Mouse (Mus musculus): ENCODE measurements at regions not wholly inside any gene's neighbourhood (a gene's known extent, or its start where the extent isn't known, plus 50 kb on each side); places are given as distances from the start of the nearest gene placed in this dataset.
"Not testable (repeated sequence)": the region's sequence is repeated elsewhere in the genome, so short reads cannot be mapped to it uniquely, and the experiment has no call there.

GRCm38 (mm10) chr3:133661303-133661702 is 116.4 kb upstream of the Tet2 start:
- DNase-seq (ENCODE audit: low read depth in 1 of 2, low spot score in 2 of 2): no peak

GRCm38 (mm10) chr3:133664914-133665313 is 120.0 kb upstream of the Tet2 start:
- no peak for DNase-seq (ENCODE audit: low read depth in 1 of 2, low spot score in 2 of 2)

- no peak for DNase-seq (ENCODE audit: low read depth in 1 of 2, low spot score in 2 of 2)
Observed at GRCm38 (mm10) chr3:133665425-133666317, 120.7 kb upstream of the Tet2 start.

- no peak for DNase-seq (ENCODE audit: low read depth in 1 of 2, low spot score in 2 of 2)
Observed at GRCm38 (mm10) chr3:133672742-133673447, 128.0 kb upstream of the Tet2 start.

- no peak for DNase-seq (ENCODE audit: low read depth in 1 of 2, low spot score in 2 of 2)
Observed at GRCm38 (mm10) chr3:133677892-133678291, 133.0 kb upstream of the Tet2 start.

- DNase-seq (ENCODE audit: low read depth in 1 of 2, low spot score in 2 of 2): no peak
Observed at GRCm38 (mm10) chr3:133679891-133680290, 135.0 kb upstream of the Tet2 start.

GRCm38 (mm10) chr3:133680343-133680742 is 135.4 kb upstream of the Tet2 start:
- DNase-seq (ENCODE audit: low read depth in 1 of 2, low spot score in 2 of 2): no peak

- no peak for DNase-seq (ENCODE audit: low read depth in 1 of 2, low spot score in 2 of 2)
Observed at GRCm38 (mm10) chr3:133680805-133681204, 135.9 kb upstream of the Tet2 start.

GRCm38 (mm10) chr3:133684196-133684743 is 139.3 kb upstream of the Tet2 start:
- no peak for DNase-seq (ENCODE audit: low read depth in 1 of 2, low spot score in 2 of 2)

GRCm38 (mm10) chr3:133684747-133685146 is 139.8 kb upstream of the Tet2 start:
- no peak for DNase-seq (ENCODE audit: low read depth in 1 of 2, low spot score in 2 of 2)

GRCm38 (mm10) chr3:133685393-133685792 is 140.5 kb upstream of the Tet2 start:
- no peak for DNase-seq (ENCODE audit: low read depth in 1 of 2, low spot score in 2 of 2)

- no peak for DNase-seq (ENCODE audit: low read depth in 1 of 2, low spot score in 2 of 2)
Observed at GRCm38 (mm10) chr3:133694057-133694456, 149.1 kb upstream of the Tet2 start.

- DNase-seq (ENCODE audit: low read depth in 1 of 2, low spot score in 2 of 2): no peak
Observed at GRCm38 (mm10) chr3:133696122-133696521, 151.2 kb upstream of the Tet2 start.

GRCm38 (mm10) chr3:133704849-133705248 is 159.9 kb upstream of the Tet2 start:
- DNase-seq (ENCODE audit: low read depth in 1 of 2, low spot score in 2 of 2): not testable (repeated sequence)

GRCm38 (mm10) chr3:133711518-133711917 is 166.6 kb upstream of the Tet2 start:
- no peak for DNase-seq (ENCODE audit: low read depth in 1 of 2, low spot score in 2 of 2)

- no peak for DNase-seq (ENCODE audit: low read depth in 1 of 2, low spot score in 2 of 2)
Observed at GRCm38 (mm10) chr3:133722550-133723290, 177.8 kb upstream of the Tet2 start.

GRCm38 (mm10) chr3:133726831-133727230 is 181.9 kb upstream of the Tet2 start:
- no peak for DNase-seq (ENCODE audit: low read depth in 1 of 2, low spot score in 2 of 2)

- DNase-seq (ENCODE audit: low read depth in 1 of 2, low spot score in 2 of 2): no peak
Observed at GRCm38 (mm10) chr3:133735603-133736002, 190.7 kb upstream of the Tet2 start.

GRCm38 (mm10) chr3:133738936-133739335 is 194.0 kb upstream of the Tet2 start:
- DNase-seq (ENCODE audit: low read depth in 1 of 2, low spot score in 2 of 2): no peak

GRCm38 (mm10) chr3:133744552-133745118 is 199.7 kb upstream of the Tet2 start:
- DNase-seq (ENCODE audit: low read depth in 1 of 2, low spot score in 2 of 2): no peak

Data from monocyte, adult 2 months (primary cell).